Mouse (Mus musculus) forebrain, postnatal 0 days (tissue): Measurements from ENCODE around the gene 4930469K13Rik. TPM values are rescaled to one million over a fixed set of nuclear protein-coding genes. Genes with fewer than 3 reads are reported as not detected.

Experiments used
- ATAC-seq: fragments of 200-750 bp; cut with Nextera tagmentation; 2 replicates; pipeline ENCODE4 v1.8.0; 2017; ENCODE audit warnings: mild to moderate bottlenecking, moderate library complexity
- DNase-seq: peaks from one replicate; pipeline ENCODE4 v3.0.0-alpha.2; 2015
- H3K27ac ChIP-seq: fragments of 300-500 bp; sonication (generic); 2 replicates; pipeline ENCODE4 v1.5.1; 2014; ENCODE audit warnings: low read depth, mild to moderate bottlenecking, antibody characterized with exemption, low read length, moderate library complexity, mixed read lengths
- H3K27me3 ChIP-seq: fragments of 300-500 bp; sonication (generic); 2 replicates; pipeline ENCODE4 v1.6.1; 2014; ENCODE audit warnings: mild to moderate bottlenecking, low read length, mixed read lengths; ENCODE audit not compliant: insufficient read depth
- H3K36me3 ChIP-seq: fragments of 300-500 bp; sonication (generic); 2 replicates; pipeline ENCODE4 v1.6.1; 2014; ENCODE audit warnings: mild to moderate bottlenecking, moderate library complexity; ENCODE audit not compliant: insufficient read depth
- H3K4me1 ChIP-seq: fragments of 300-500 bp; sonication (generic); 2 replicates; pipeline ENCODE4 v1.6.1; 2014; ENCODE audit warnings: antibody characterized with exemption; ENCODE audit not compliant: insufficient read depth
- H3K4me2 ChIP-seq: fragments of 300-500 bp; sonication (generic); 2 replicates; pipeline ENCODE4 v1.6.1; 2014; ENCODE audit warnings: low read depth, mild to moderate bottlenecking, moderate library complexity
- H3K4me3 ChIP-seq: fragments of 300-500 bp; sonication (generic); 2 replicates; pipeline ENCODE4 v1.5.1; 2014; ENCODE audit warnings: low read depth, low read length, mixed read lengths
- H3K9ac ChIP-seq: fragments of 300-500 bp; sonication (generic); 2 replicates; pipeline ENCODE4 v1.6.1; 2014; ENCODE audit warnings: mild to moderate bottlenecking
- H3K9me3 ChIP-seq: fragments of 300-500 bp; sonication (generic); 2 replicates; pipeline ENCODE4 v1.6.1; 2016; ENCODE audit warnings: low read length
- CTCF ChIP-seq: sonication (generic); IDR thresholded peaks from 2 replicates; pipeline ENCODE4 v1.5.1; 2016; ENCODE audit warnings: antibody characterized with exemption, control low read depth, low read depth
- WGBS: fragments of 180-500 bp; shearing (Covaris S2); extraction: QIAGEN DNeasy Blood & Tissue Kit; methylation state at CpG from one replicate; pipeline ENCODE4 v1.1.7; 2014; 5-methylcytosine and 5-hydroxymethylcytosine counted together
- polyA plus RNA-seq: library from polyadenylated mRNA; unstranded; fragments of >200 nt; fragmentation: Nextera tagmentation; extraction: Ambion mirVana; gene quantifications from 2 replicates; pipeline ENCODE4 v1.2.1, GENCODE M21; 2015
- total RNA-seq: library from RNA; depleted of rRNA; stranded (reverse); fragments of >200 nt; gene quantifications from 2 replicates; pipeline ENCODE4 v1.2.3, GENCODE M21; 2014

The 4930469K13Rik gene
- total and polyA plus RNA-seq, 2 experiments from 2014 or later: not detected

GRCm38 (mm10) chr11:33939456-33940113 is 158.8 kb downstream of the 4930469K13Rik start:
- no peaks in the 10 kb centered on the region for H3K9me3 ChIP-seq
- TF ChIP-seq CTCF: no peak
- no peak overlapping the region for H3K4me2 ChIP-seq
- no peak overlapping the region for H3K27ac ChIP-seq
- 84% methylated on average over 4 of the region's 4 CpGs for WGBS
- no peaks in the 10 kb centered on the region for H3K4me1 ChIP-seq
- ATAC-seq (no peak), DNase-seq (no peak)
- H3K4me3 ChIP-seq: no peak overlapping the region
- no peaks in the 10 kb centered on the region for H3K36me3 ChIP-seq
- no peak overlapping the region for H3K9ac ChIP-seq
- no peaks in the 10 kb centered on the region for H3K27me3 ChIP-seq

- no peaks in the 10 kb centered on the region for H3K9me3 ChIP-seq
- WGBS: 51% methylated on average over 7 of the region's 7 CpGs
- no peak for DNase-seq
- ATAC-seq: no peak
- no peak overlapping the region for H3K27ac ChIP-seq
- no peaks in the 10 kb centered on the region for H3K27me3 ChIP-seq
- no peaks in the 10 kb centered on the region for H3K36me3 ChIP-seq
- H3K4me1 ChIP-seq: no peaks in the 10 kb centered on the region
- no peak overlapping the region for H3K4me2 ChIP-seq
- H3K4me3 ChIP-seq: no peak overlapping the region
- H3K9ac ChIP-seq: no peak overlapping the region
- no peak for TF ChIP-seq CTCF
Observed at GRCm38 (mm10) chr11:33938561-33939274, 159.6 kb downstream of the 4930469K13Rik start.

- Histone ChIP-seq H3K36me3 (no peaks in the 10 kb centered on the region), H3K9ac (no peak overlapping the region), H3K27me3 (no peaks in the 10 kb centered on the region), H3K4me2 (no peak overlapping the region), H3K4me1 (no peaks in the 10 kb centered on the region), H3K27ac (no peak overlapping the region), H3K4me3 (no peak overlapping the region), H3K9me3 (no peaks in the 10 kb centered on the region)
- no peak for DNase-seq
- no peak for ATAC-seq
- no peak for TF ChIP-seq CTCF
- 91% methylated on average over 8 of the region's 8 CpGs for WGBS
Observed at GRCm38 (mm10) chr11:33937641-33938040, 160.7 kb downstream of the 4930469K13Rik start.

- no peak for ATAC-seq
- Histone ChIP-seq H3K27me3 (no peaks in the 10 kb centered on the region), H3K27ac (no peak overlapping the region), H3K4me2 (no peak overlapping the region), H3K9ac (no peak overlapping the region), H3K4me3 (no peak overlapping the region), H3K4me1 (no peaks in the 10 kb centered on the region), H3K9me3 (no peaks in the 10 kb centered on the region), H3K36me3 (no peaks in the 10 kb centered on the region)
- no peak for DNase-seq
- 66% methylated on average over 9 of the region's 9 CpGs for WGBS
- TF ChIP-seq CTCF: peak; percentile 33
Observed at GRCm38 (mm10) chr11:33934286-33934685, 164.1 kb downstream of the 4930469K13Rik start.

GRCm38 (mm10) chr11:33932386-33933111 is 165.8 kb downstream of the 4930469K13Rik start:
- ATAC-seq: no peak
- no peaks in the 10 kb centered on the region for H3K9me3 ChIP-seq
- no peak for TF ChIP-seq CTCF
- H3K4me3 ChIP-seq: no peak overlapping the region
- no peak overlapping the region for H3K27ac ChIP-seq
- H3K9ac ChIP-seq: no peak overlapping the region
- no peak for DNase-seq
- no peaks in the 10 kb centered on the region for H3K36me3 ChIP-seq
- H3K4me1 ChIP-seq: no peaks in the 10 kb centered on the region
- H3K4me2 ChIP-seq: no peak overlapping the region
- no peaks in the 10 kb centered on the region for H3K27me3 ChIP-seq
- WGBS: 59% methylated on average over 18 of the region's 18 CpGs

GRCm38 (mm10) chr11:33931836-33932385 is 166.4 kb downstream of the 4930469K13Rik start:
- TF ChIP-seq CTCF: no peak
- H3K4me3 ChIP-seq: no peak overlapping the region
- H3K36me3 ChIP-seq: no peaks in the 10 kb centered on the region
- ATAC-seq: no peak
- H3K4me2 ChIP-seq: no peak overlapping the region
- H3K27ac ChIP-seq: no peak overlapping the region
- H3K9me3 ChIP-seq: no peaks in the 10 kb centered on the region
- H3K4me1 ChIP-seq: no peaks in the 10 kb centered on the region
- DNase-seq: no peak
- no peaks in the 10 kb centered on the region for H3K27me3 ChIP-seq
- H3K9ac ChIP-seq: no peak overlapping the region
- WGBS: 17% methylated on average over 10 of the region's 10 CpGs
